Mouse (Mus musculus) thymus, postnatal 0 days (tissue): ENCODE measurements at regions not wholly inside any gene's neighbourhood (a gene's known extent, or its start where the extent isn't known, plus 50 kb on each side); places are given as distances from the start of the nearest gene placed in this dataset.

Source experiments
- DNase-seq: peaks from one replicate; pipeline ENCODE4 v3.0.0-alpha.2; 2015; ENCODE audit warnings: low spot score

DNA sequence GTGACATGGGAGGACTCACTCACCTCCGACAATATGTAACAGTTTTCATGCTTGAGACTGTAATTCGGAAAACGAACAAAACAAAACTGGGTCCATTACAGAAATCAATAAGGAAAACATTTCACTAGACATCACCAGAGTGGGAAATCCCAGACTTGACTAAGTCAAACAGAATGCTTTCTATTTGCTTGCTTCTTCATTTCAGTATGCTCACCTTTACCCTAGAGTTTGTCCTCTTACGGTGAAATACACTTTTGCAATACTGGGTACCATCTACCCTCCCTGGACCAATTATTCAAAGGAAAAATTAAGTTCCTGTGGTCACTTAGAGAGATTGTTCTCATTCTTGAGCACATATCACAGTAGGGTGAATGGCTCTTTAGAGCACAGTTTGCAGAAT, 613.4 kb upstream of the 4930412O13Rik start:
- no peak for DNase-seq

DNA sequence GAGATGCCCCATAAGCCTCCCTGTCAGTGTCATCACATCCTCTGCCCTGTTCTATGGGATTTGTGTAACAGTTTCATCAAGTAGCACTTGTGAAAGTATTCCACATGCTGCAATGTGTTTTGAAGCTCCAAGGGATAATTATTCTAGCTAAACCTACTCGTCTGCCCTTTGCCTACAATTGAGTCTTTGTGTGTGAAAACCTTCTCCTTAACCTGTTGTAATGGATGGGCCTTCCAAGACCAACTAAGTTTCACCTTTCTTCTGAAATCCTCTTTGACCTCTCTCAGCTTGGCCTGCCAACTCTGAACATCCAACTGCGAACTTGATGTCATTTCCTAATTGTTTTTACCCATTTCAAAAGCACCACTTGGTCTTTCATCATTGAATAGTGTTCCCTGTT, 597.6 kb upstream of the 4930412O13Rik start:
- DNase-seq, result no peak

DNA sequence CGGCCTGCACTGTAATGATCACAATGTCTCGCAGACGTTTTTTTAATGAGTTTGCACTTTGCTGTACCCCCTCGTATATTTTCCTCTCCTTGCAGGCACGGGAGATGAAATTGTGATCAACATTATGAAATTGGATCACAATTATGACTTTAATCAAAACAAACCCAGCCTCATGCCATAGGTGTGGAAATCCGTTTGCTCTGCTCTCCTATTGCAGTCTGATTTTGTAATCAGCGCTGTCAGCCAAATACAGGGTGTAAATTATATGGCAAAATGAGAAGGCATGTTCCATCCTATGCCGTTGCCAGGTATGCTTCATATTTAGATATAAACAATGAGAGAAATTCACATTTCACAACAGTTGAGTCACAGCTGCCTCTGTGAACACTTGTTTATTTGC, 595.3 kb upstream of the 4930412O13Rik start:
- DNase-seq, result no peak

DNA sequence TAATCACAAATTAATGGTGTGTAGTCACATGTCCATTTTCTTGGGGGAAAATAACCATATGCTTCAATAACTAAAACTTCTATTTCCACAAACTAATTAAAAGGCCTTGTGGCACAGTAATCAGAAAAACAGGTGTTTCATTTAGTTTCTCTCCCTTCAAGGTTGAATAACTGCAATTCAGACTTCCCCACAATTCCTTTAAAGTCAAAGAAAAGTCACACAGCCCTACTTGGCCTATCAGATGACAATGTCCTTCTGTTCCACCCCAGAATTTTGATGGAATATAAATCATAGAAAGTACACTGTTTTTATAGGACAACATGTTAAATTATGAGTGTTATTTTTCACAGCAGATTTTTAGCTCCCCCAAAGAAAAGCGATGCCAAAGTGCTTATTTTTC, 594.0 kb upstream of the 4930412O13Rik start:
- no peak for DNase-seq

DNA sequence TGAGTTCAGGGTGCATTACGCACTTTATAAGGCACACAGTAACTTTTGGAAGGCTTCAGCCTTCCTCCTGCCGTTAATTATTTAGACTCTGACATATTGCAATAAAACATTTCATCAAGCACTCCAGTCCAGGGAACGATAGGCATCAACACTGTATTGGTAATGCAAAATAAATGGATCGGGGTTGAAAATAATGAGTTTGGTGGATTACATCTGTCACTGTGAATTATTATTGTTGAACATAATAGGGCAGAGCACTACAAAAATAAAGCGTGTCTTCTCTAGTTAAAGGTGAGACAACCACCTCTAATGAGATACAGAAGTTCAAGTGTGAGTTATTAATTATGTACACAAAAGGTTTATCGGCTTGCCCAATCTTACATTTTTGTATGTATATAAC, 593.4 kb upstream of the 4930412O13Rik start:
- DNase-seq, result no peak

DNA sequence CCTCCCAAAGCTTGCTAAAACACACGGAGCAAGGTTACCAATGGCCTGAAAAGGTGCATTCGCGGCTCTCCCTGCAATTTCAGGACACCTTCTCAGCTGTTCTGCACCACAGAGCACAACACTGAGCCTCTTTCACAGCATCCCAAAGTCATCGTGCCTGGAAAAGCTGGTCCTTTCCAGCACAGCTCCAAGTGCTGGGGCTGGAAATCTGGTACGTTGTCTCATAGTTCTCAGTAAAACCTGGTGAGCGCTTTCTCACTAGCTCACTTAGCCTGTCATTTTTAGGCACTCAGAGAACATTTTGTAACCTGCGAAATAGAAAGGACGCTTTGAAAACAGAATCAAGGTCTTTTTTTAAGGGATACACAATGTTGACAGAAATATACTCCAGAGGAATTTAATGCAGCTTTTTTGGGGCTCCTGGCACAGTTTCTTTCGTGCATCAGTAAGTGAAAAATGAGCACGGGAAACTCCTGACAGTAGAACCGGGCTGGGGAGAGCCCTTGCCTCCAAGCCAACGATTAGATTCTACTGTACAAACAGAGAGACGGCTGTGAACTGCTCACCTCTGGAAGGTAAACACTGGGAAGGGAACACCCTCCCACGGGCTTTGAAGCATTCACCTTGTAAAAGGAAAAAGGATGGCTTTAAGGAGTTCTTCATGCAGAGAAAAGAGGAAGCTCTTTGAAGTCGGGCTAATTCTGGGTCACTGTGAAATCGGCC, 549.3 kb upstream of the 4930412O13Rik start:
- DNase-seq, result no peak

DNA sequence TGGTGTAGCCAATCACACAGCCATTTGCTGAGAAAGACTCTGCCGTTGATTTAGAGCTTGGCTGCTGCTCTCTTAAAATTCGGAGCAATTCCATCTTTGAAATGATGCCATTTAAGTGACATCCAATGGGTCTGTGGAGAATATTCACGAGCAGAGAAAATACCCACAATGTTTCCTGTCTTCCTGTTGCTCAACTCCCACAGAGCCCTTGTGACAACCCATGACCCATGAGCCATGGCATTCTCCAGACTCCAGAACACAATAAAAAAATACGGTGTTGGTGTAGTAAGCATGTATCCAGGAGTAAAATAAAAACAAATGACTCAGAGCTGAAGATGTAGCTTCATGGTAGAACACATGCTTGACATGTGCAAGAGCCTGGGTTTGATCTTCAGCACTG, 532.1 kb upstream of the 4930412O13Rik start:
- no peak for DNase-seq

DNA sequence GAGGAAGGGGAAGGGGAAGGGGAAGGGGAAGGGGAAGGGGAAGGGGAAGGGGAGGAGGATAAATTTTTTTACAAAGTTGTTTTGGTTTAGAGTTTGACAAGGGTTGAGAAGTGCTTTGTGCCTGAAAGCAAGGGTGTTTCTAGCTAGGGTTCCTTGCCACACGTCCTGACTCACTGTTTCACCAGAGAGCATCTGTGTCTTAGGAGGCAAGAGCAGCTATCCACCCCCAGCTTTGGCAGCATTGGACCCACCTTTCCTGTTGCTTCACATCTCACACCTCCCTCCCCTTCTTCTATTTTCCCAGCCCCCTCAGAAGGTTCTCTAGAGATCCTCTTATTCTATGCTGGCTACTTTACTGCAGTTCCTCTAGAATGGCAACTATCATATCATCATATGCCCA, 531.1 kb upstream of the 4930412O13Rik start:
- DNase-seq, result no peak

DNA sequence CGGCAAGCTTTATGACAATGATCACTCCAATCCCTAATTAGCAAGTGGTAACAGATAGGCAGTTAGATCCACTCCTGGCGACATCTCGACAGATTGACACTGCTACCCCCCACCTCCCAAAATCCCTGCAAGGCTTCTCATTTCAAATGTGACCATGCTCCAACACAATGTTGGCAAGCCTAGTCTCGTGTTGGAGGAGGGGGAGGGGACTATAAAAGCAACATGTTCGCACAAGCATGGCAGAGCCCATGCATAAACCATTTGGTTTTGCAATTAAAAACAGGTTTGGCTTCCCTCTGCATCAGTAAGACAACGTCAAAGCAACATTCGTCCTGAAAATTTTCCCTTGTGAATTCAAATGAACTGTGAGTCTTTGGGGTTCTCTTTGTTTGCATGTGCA, 528.9 kb upstream of the 4930412O13Rik start:
- no peak for DNase-seq

DNA sequence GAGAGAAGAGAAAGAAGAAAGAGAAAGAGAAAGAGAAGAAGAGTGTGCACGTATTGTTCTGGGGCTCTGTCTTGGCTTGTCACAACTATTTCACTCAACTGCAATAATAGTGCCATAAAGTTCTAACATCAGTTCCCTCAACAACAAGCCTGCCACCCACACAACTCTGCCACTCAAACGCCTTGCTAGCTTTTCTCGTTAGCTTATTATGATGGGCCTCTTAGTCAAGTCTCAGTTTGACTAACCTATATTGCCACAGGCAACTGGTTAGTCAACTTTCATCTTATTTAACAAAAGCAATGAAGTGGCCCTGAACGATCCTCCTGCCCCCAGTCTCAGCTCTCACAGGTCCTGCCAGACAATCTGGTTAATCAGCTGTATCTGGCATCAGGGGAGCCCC, 521.0 kb upstream of the 4930412O13Rik start:
- no peak for DNase-seq

DNA sequence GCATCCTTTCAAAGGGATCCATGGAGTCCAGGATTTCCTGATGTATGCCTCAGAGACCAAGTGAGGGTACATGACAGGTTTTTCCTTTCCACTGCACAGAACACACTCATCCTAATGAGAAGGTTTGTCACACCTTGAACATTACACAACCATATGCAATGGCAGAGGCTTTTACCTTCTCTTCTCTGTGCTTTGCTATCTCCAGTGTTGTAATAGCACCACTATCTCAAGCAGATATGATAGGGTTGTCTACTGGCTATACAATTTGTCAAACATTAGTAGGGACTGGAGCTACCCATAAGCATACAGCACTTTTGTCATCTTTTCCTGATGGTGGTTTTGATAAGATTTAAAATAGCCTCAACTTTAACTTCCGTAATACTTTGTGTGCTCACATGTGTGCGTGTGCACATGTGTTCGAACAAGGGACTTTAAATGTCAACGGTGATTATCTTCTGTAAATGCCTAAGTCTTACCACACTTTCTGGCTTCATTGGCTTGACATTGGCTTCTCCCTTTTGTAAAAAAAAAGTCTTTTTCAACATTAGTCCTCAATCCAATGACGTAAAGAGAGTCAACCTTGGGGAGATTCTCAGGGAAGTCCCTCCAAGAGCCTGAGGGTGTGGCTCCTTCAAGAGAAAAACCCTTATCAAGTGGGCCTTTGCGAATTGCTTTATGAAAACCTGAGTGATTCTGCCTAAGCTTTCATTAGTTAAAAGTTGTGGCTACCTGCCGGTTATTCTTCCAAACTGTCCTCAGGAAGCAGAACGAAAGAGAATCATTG, 513.1 kb upstream of the 4930412O13Rik start:
- DNase-seq, result no peak

DNA sequence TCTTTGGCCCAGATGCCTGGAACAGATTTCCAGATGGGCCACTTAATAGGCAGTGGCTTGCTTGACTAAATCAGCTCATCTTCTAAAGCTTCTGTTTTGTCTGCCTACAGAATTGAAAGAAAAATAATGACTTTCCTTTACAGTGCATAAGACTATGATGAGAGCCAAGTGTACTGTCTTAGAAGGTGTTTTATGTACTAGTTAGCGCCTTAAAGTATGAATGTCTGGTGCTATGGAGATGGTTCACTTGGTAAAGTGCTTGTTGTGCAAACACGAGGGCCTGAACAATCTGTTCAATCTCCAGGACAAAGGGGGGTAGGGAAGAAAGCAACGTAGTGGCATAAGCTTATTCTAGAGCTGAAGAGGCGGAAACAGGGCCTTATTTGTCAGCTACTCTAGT, 511.5 kb upstream of the 4930412O13Rik start:
- no peak for DNase-seq

DNA sequence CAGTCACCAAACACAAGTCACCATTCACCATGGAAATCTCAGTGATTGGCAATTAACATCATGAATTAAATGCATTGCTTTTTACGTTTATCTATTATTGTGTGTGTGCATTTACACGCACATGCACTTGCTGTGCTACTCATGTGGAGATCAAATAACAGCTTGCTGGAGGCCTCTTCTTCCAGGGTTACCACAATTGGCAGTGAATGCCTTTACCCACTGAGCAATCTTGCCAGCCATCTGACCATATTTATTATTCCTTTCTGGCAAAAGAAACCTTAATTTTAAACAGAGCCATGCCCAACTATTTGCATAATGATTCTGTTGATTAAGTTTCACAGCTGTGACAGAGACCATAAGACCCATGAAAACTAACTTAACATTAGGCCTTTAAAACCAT, 494.5 kb upstream of the 4930412O13Rik start:
- no peak for DNase-seq

DNA sequence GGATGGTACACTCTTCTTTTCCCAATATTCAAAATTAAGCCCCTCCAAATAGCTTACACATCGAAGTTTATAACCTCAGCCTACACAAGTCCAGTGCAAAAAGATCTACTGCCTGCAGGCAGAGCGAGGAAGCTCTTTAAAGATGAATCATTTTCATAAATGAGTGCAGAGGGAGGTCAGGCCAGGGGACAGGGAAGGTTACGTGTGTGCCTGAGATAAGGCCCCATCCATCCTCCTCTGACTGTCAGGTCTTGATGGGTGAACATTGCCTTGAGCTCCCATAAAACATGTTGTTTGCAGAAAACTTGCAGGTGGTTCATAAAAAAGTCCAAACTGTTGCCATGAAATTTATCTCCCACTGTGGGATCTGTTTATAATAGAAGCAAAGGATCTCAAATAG, 493.0 kb upstream of the 4930412O13Rik start:
- DNase-seq, result no peak

DNA sequence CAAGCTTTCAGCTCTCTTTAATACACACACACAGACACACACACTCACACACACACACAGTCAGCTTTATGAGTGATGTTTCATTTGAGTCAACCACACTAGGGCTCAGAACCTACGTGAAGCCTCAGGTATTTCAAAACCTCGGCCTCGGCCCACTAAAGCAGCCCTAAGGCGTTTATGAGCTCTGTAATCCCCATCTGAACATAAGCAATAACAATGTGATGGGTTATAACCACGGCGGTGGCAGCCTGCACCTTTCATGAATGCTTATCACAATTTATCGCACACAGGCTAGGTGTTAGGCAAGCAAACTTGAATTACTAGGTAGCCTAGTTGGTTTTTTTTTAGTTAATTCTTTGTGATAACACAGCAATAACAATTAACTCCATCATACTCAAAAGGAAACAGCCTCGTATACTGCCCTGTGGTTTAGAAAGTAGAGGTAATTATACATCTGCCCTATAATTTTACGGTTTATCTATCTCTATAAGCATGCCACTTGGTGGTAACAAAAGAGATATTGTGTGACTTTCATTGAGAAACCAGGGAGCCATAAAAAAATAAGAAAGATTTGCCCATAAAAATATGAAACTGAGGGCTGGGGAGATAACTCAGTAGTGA, 485.6 kb upstream of the 4930412O13Rik start:
- no peak for DNase-seq

DNA sequence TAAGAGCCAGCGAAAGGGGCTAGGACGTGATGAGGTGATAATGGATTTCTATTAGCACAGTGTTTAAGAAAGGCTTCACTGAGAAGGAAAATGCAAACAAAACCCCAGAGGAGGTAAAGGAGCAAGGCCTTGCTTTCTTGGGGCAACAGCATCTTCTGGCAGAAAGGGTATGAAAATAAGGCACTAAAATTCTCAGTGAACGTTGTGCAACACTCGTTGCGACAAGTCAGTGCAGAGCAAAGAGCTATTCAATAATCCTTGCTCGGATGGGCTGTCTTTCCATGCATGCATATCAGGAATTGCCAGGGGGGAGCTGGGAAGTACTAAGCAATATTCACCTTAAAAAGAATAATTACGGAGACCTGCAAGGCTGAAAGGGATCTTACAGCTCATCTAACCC, 479.6 kb upstream of the 4930412O13Rik start:
- no peak for DNase-seq

DNA sequence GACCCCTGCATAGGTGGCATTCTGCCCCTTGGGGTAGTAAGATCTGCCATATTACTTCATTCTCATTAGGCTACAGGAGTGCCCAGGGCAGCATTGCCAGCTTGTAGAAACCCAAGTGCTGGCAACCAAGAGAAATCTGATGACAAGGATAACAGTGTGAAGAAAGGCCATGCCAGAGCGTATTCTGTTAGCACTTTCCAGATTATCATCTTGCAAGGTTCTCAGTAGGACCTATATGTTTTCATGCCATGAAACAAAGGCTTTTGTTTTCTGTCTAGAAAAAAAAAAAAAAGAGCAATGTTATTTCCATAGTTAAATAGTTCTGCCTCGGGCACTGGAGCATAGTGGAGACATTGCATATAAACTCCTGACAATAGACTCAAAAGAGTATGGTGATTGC, 478.8 kb upstream of the 4930412O13Rik start:
- no peak for DNase-seq

DNA sequence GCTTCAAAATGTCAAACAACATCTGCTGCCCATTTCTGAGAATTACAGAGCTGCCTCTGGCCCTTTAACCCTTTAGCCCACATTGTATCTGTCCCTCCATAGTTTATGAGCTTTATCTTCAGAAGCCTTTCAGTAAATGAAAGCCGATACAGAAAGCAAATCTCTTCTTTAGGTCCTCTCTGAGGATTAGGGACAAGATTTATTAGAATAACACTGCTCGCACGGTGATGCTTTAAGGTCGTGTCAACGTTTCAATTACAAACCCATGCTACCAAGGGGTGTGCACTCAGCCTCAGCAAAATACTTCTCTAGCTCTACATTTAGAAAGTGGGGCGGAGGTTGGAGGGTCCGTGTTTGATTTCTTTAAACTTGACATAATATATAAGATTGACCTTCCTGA, 472.0 kb upstream of the 4930412O13Rik start:
- no peak for DNase-seq

DNA sequence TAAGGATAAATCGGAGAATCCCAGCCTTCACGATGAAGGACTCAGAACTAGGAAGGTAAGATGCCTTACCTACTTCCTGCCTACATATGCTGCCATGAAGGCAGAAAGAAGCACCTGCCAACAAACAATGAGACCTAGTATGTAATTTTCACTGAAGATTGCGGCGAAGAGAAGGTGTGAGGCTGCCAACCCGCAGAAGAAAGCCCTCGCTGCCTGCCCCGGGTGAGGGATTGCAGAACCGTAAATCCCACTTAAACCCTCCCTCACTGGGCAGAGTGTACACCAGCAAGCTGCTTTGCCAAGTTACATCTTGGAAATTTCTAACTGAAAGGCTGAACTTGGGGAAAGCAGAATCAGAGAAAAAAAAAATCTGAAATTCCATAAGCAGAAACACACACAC, 458.4 kb upstream of the 4930412O13Rik start:
- DNase-seq, result no peak

DNA sequence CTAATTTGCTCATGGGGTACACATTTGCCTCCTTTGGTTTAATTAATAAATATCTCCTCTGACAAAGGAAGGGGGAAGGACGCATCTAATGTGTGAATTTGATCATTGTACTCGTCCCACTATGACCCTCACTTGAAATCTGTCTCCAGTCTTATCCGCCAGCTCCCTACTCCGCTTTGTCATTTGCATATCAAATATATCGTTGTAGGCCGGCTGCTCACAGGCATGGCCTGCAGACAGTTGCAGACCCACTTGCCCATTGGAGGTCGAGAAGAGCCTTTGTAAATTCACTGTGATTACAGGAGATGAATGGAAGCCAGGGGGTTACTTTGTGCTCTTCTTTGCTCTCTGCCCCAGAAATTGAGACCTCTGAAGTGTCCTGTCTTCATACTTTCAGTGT, 457.5 kb upstream of the 4930412O13Rik start:
- no peak for DNase-seq

DNA sequence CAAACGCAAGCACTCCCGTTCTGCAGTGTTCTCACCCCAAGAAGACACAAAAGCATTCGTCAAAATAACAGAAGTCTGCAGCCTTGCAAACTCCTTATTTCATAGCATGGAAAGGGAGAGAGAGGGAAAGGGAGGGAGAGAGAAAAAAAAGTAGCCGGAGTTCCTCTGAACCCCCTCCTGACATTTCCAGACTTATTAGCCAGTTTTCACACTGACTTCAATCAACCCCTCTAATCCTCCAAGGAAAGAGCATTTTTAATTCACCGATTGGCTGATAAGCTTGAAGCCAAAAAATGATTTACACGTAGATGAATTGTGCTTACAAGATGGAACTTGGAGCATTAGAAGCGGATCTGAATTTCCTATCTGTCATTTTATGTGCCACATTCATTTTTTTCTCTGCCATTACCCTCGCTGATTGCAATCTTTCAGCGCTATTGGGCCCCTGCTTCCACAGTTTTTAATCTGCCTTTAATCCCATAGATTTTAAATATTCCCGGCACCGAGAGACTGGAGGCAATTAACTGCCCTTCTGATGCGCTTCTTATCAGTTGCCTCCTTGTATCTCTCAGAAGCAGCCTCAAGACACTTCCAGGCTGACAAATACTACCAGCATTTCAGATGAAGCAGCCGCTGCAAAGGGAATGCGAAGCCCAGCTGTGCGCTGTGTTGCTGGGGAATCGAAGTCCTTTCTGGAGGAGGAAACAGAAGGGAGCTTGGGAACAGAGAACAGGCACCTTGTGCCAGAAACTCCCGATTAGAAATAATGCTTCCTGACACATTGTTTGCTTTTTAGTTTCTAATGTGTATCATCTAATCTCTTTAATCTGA, 447.7 kb upstream of the 4930412O13Rik start:
- no peak for DNase-seq
